ENCODE assay signal across 15 mouse cellular contexts in the genomic region with DNA sequence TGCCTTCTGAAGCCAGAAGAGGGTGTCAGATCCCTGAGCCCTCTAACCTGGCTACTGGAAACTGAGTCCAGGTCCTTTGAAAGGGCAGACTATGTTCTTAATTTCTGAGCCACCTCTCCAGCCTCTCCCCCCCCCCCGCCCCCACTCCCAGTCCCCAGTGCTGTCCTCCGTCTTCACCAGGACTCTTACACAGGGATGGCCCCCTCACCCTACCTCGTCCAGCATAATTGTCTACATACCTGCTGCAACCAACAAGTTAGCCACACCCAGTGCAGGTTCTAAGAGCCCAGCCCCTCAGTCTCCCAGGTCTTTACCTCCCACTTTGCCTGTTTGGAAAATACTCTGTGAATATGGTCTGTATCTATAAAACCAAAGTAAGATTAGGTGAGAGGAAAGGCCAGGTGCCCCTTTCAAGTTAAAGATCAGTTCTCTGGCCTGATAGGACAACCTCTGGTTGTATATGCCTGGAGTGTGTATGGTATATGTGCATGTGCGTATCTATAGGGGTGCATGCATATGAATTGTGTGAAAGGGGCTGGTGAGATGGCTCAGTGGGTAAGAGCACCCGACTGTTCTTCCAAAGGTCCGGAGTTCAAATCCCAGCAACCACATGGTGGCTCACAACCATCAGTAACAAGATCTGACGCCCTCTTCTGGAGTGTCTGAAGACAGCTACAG. TPM values are rescaled to one million over a fixed set of nuclear protein-coding genes. Genes with fewer than 3 reads are reported as not detected.
DNase-seq lines count a peak whose midpoint lies in the region; ATAC-seq lines count a peak whose summit lies in the region.
"Had no signal": no experiment of that assay in that cellular context is flagged by ENCODE, and none has a peak within 500 bp of the region (broad histone marks: within the 10 kb centered on the region; RNA-seq: fewer than 3 reads in every experiment).

No protein-coding gene starts in this region.

- H3K36me3 ChIP-seq in kidney, embryonic 14.5 days (ENCODE audit: control insufficient read depth, insufficient read depth, low read length) = no peaks in the 10 kb centered on the region
- no peaks in the 10 kb centered on the region for H3K36me3 ChIP-seq in kidney, embryonic 16.5 days (ENCODE audit: insufficient read depth, low read length)
- no peaks in the 10 kb centered on the region for H3K36me3 ChIP-seq in limb, embryonic 13.5 days
- H3K36me3 ChIP-seq: hindbrain, embryonic 12.5 days; lung, embryonic 15.5 days; midbrain, embryonic 10.5 days had no signal

- no peak overlapping the region for H3K27ac ChIP-seq in kidney, embryonic 14.5 days (ENCODE audit: low read depth, low read length)
- H3K27ac ChIP-seq in kidney, embryonic 16.5 days (ENCODE audit: low read length) = no peak overlapping the region
- no peak overlapping the region; the same call in 1 of the 2 replicates for H3K27ac ChIP-seq in limb, embryonic 13.5 days
- H3K27ac ChIP-seq: heart, adult 2 months; hindbrain, embryonic 12.5 days; kidney, postnatal 0 days had no signal

- peaks cover 11% of the 10 kb centered on the region; the same call in 1 of the 2 replicates for H3K4me1 ChIP-seq in kidney, embryonic 14.5 days (ENCODE audit: control insufficient read depth, insufficient read depth, low read length)
- H3K4me1 ChIP-seq in kidney, embryonic 16.5 days (ENCODE audit: insufficient read depth, low read length) = peaks cover 17% of the 10 kb centered on the region
- H3K4me1 ChIP-seq in limb, embryonic 13.5 days = peaks cover 35% of the 10 kb centered on the region

- DNase-seq in cerebellum, adult 9-10 months = peak; percentile 52
- no peak for DNase-seq in cerebellum, adult 18-20 months
- peak; percentile 13 for DNase-seq in CD4-positive helper T cell, adult 2 months (ENCODE audit: low read depth, low spot score)
- DNase-seq in frontal cortex, postnatal 14 days (ENCODE audit: low spot score in 2 of 2) = no peak
- no peak for DNase-seq in left cerebral cortex, adult 8-10 months (ENCODE audit: low spot score in 2 of 2)
- DNase-seq: cerebellum, adult 11-12 months; heart, adult 2 months; retina, postnatal 1 day had no signal

- ATAC-seq in kidney, embryonic 14.5 days (ENCODE audit: low FRiP score, low TSS enrichment) = no peak
- ATAC-seq in kidney, embryonic 16.5 days (ENCODE audit: low FRiP score, low TSS enrichment) = no peak
- no peak for ATAC-seq in limb, embryonic 13.5 days (ENCODE audit: low FRiP score, low read depth)

- H3K9ac ChIP-seq in kidney, embryonic 14.5 days (ENCODE audit: low read depth, low read length) = no peak overlapping the region
- no peak overlapping the region for H3K9ac ChIP-seq in kidney, embryonic 16.5 days (replicated peaks; ENCODE audit: low read length)
- no peak overlapping the region for H3K9ac ChIP-seq in limb, embryonic 13.5 days
- H3K9ac ChIP-seq: hindbrain, embryonic 12.5 days had no signal

- H3K27me3 ChIP-seq in kidney, embryonic 14.5 days (ENCODE audit: control insufficient read depth, insufficient read depth, low read length) = no peaks in the 10 kb centered on the region
- no peaks in the 10 kb centered on the region for H3K27me3 ChIP-seq in kidney, embryonic 16.5 days (ENCODE audit: insufficient read depth, low read length)
- no peaks in the 10 kb centered on the region for H3K27me3 ChIP-seq in limb, embryonic 13.5 days
- H3K27me3 ChIP-seq: hindbrain, embryonic 12.5 days; lung, embryonic 15.5 days had no signal

- no peaks in the 10 kb centered on the region for H3K9me3 ChIP-seq in kidney, embryonic 14.5 days (ENCODE audit: control insufficient read depth, low read length)
- H3K9me3 ChIP-seq in kidney, embryonic 16.5 days (ENCODE audit: low read length) = no peaks in the 10 kb centered on the region
- H3K9me3 ChIP-seq in limb, embryonic 13.5 days = no peaks in the 10 kb centered on the region
- H3K9me3 ChIP-seq: hindbrain, embryonic 12.5 days; lung, embryonic 15.5 days; midbrain, embryonic 10.5 days had no signal

- 78% methylated on average over 7 of the region's 7 CpGs for WGBS in kidney, embryonic 14.5 days
- WGBS in kidney, embryonic 16.5 days = 70% methylated on average over 7 of the region's 7 CpGs
- WGBS in limb, embryonic 13.5 days = 71% methylated on average over 7 of the region's 7 CpGs

- no peak overlapping the region for H3K4me3 ChIP-seq in kidney, embryonic 14.5 days (ENCODE audit: low read length)
- H3K4me3 ChIP-seq in kidney, embryonic 16.5 days (ENCODE audit: low read length) = no peak overlapping the region
- no peak overlapping the region for H3K4me3 ChIP-seq in limb, embryonic 13.5 days
- H3K4me3 ChIP-seq: hindbrain, embryonic 12.5 days; lung, embryonic 15.5 days had no signal

- peak overlapping the region; percentile 48 for H3K4me2 ChIP-seq in kidney, embryonic 14.5 days (replicated peaks; ENCODE audit: low read depth, low read length)
- H3K4me2 ChIP-seq in kidney, embryonic 16.5 days (replicated peaks; ENCODE audit: low read depth, low read length) = no peak overlapping the region; the same call in 1 of the 2 replicates
- peak overlapping the region; percentile 53; the same call in 1 of the 2 replicates for H3K4me2 ChIP-seq in limb, embryonic 13.5 days (replicated peaks)

RNA-seq across cellular contexts. Expression of gene Ier2, which starts 21.9 kb away (rescaled TPM):
- polyA plus RNA-seq in kidney, embryonic 14.5 days (2014; fragmentation: Nextera tagmentation; extraction: Ambion mirVana) = 81.9 and 88.9 TPM in 2 replicates
- polyA plus RNA-seq in kidney, embryonic 16.5 days (2015; fragmentation: Nextera tagmentation; extraction: Ambion mirVana) = 73.5 and 78.0 TPM in 2 replicates
- polyA plus RNA-seq in limb, embryonic 13.5 days (2015; fragmentation: Nextera tagmentation; extraction: Ambion mirVana) = 71.9 and 73.0 TPM in 2 replicates
- 10 to 100 TPM in 2 of 4 experiments, 1 to 10 TPM in 2; 5.9 to 15.8 (median 8.9) TPM for total RNA-seq in left cerebral cortex, adult 8-10 months (2022)

RNA-seq across cellular contexts. Expression of gene Trmt1, which starts 45.4 kb away (rescaled TPM):
- polyA plus RNA-seq in kidney, embryonic 14.5 days (2014; fragmentation: Nextera tagmentation; extraction: Ambion mirVana) = 65.4 and 82.3 TPM in 2 replicates
- 81.5 and 82.9 TPM in 2 replicates for polyA plus RNA-seq in kidney, embryonic 16.5 days (2015; fragmentation: Nextera tagmentation; extraction: Ambion mirVana)
- 70.8 and 72.7 TPM in 2 replicates for polyA plus RNA-seq in limb, embryonic 13.5 days (2015; fragmentation: Nextera tagmentation; extraction: Ambion mirVana)
- 100 to 1,000 TPM; 101 to 105 (median 103) TPM for total RNA-seq in left cerebral cortex, adult 8-10 months (2022)

RNA-seq across cellular contexts. Expression of gene Nacc1, which starts 46.9 kb away (rescaled TPM):
- 28.1 and 33.1 TPM in 2 replicates for polyA plus RNA-seq in kidney, embryonic 14.5 days (2014; fragmentation: Nextera tagmentation; extraction: Ambion mirVana)
- 22.5 and 26.7 TPM in 2 replicates for polyA plus RNA-seq in kidney, embryonic 16.5 days (2015; fragmentation: Nextera tagmentation; extraction: Ambion mirVana)
- polyA plus RNA-seq in limb, embryonic 13.5 days (2015; fragmentation: Nextera tagmentation; extraction: Ambion mirVana) = 15.0 and 15.2 TPM in 2 replicates
- 10 to 100 TPM; 88.5 to 97.6 (median 93.9) TPM for total RNA-seq in left cerebral cortex, adult 8-10 months (2022)

Comparison
In these comparisons a context has a peak if more than half of its experiments do, and no peak if none do; other contexts are left out.
1. DNase-seq: peak in cerebellum, adult 9-10 months (single experiment) and CD4-positive helper T cell, adult 2 months (single experiment); none in cerebellum, adult 18-20 months (0 of 2), frontal cortex, postnatal 14 days (0 of 2) and left cerebral cortex, adult 8-10 months (0 of 2).